8 mouse cellular contexts compared by ENCODE assay signal in the genomic region with DNA sequence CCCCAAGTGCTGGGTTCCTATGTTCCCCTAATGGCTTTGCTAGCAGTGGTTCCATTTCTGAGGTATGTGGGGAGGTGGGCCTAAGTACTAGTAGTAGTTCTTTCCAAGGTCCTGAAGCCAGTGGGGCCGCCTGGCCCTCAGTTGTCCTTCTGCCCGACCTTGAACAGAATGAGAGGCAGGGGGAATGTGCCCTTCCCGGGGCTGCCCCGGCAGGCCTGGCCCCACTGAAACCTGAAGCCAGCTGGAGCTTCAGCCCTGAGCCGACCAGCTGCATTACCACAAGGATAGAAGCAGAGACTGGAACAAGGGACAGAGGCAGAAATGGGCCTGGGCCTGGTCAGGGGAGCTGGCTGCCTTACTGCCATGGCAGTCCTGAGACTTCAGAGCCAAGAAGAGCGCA. TPM values are rescaled to one million over a fixed set of nuclear protein-coding genes. Genes with fewer than 3 reads are reported as not detected.
DNase-seq lines count a peak whose midpoint lies in the region; ATAC-seq and TF ChIP-seq lines count a peak whose summit lies in the region.

No protein-coding gene starts in this region.

- no peak for TF ChIP-seq CTCF in ES-Bruce4 (IDR thresholded peaks at IDR 0.05; ENCODE audit: low read depth, low read length)

- intact Hi-C loops in heart, postnatal 14 days (cut with DNase I) = loop anchor here (5.0 kb wide), 1 partner anchor 34 kb away; no protein-coding TSS in a partner anchor
- intact Hi-C loops in left cerebral cortex, postnatal 36 days (cut with DNase I) = loop anchor here (5.0 kb wide), 1 partner anchor 69 kb away; a partner anchor contains a TSS

- peak overlapping the region; percentile 30; the same call in 1 of the 2 replicates for H3K27ac ChIP-seq in ES-Bruce4 (ENCODE audit: insufficient read depth, low read length)
- H3K27ac ChIP-seq in limb, embryonic 13.5 days = no peak overlapping the region

- 39% methylated on average over 6 of the region's 6 CpGs for WGBS in limb, embryonic 13.5 days

- TF ChIP-seq EP300 in ES-Bruce4 (IDR thresholded peaks at IDR 0.05; ENCODE audit: insufficient read depth, low read depth, low read length) = no peak

- no peak for TF ChIP-seq POLR2A in ES-Bruce4 (IDR thresholded peaks at IDR 0.05; ENCODE audit: insufficient read depth, low read length)

- H3K4me1 ChIP-seq in ES-Bruce4 (ENCODE audit: control insufficient read depth, insufficient read depth, low read length) = peaks cover 3% of the 10 kb centered on the region
- peaks cover 38% of the 10 kb centered on the region for H3K4me1 ChIP-seq in limb, embryonic 13.5 days

- peaks cover 16% of the 10 kb centered on the region for H3K36me3 ChIP-seq in ES-Bruce4 (ENCODE audit: control insufficient read depth, insufficient read depth, low read length, poor library complexity, severe bottlenecking)
- H3K36me3 ChIP-seq in limb, embryonic 13.5 days = peaks cover 21% of the 10 kb centered on the region

- no peak overlapping the region for H3K9ac ChIP-seq in ES-Bruce4 (ENCODE audit: low read depth, poor library complexity, severe bottlenecking)
- H3K9ac ChIP-seq in limb, embryonic 13.5 days = 0 out of 2 replicates have a peak overlapping the region, but pooled peaks have one; percentile 19

- no peaks in the 10 kb centered on the region for H3K27me3 ChIP-seq in ES-Bruce4 (ENCODE audit: control insufficient read depth, insufficient read depth, low read length, poor library complexity, severe bottlenecking)
- no peaks in the 10 kb centered on the region for H3K27me3 ChIP-seq in limb, embryonic 13.5 days

- H3K9me3 ChIP-seq in ES-Bruce4 (replicated peaks; ENCODE audit: control insufficient read depth, insufficient read depth, low read length, poor library complexity, severe bottlenecking) = no peaks in the 10 kb centered on the region
- H3K9me3 ChIP-seq in limb, embryonic 13.5 days = 0 out of 2 replicates have a peak, but pooled peaks cover 5% of the 10 kb centered on the region

- DNase-seq in adrenal gland, postnatal 36 days = peak; percentile 67 to 72
- peak; percentile 38 to 45 for DNase-seq in heart, postnatal 14 days
- no peak for DNase-seq in urinary bladder, adult 18-20 months (ENCODE audit: low spot score in 2 of 2)
- no peak for DNase-seq in left cerebral cortex, postnatal 36 days (ENCODE audit: low spot score in 2 of 2)
- DNase-seq in layer of hippocampus, adult 18-20 months (ENCODE audit: low spot score in 2 of 2) = no peak

- no peak for ATAC-seq in limb, embryonic 13.5 days (ENCODE audit: low FRiP score, low read depth)
- no peak for ATAC-seq in megakaryocyte progenitor cell, adult 5-6 weeks (replicated peaks; ENCODE audit: poor library complexity)

- H3K4me2 ChIP-seq in limb, embryonic 13.5 days (replicated peaks) = no peak overlapping the region

- H3K4me3 ChIP-seq in ES-Bruce4 (ENCODE audit: low read depth, low read length) = no peak overlapping the region
- no peak overlapping the region for H3K4me3 ChIP-seq in limb, embryonic 13.5 days

RNA-seq across cellular contexts. Expression of a gene that starts 4.1 kb away (rescaled TPM):
- polyA plus RNA-seq in ES-Bruce4 (2011; ENCODE audit: insufficient read depth, insufficient read length, low read depth, missing spikeins) = 33.3 and 33.4 TPM in 2 replicates
- total RNA-seq in adrenal gland, postnatal 36 days (2021) = 100 to 1,000 TPM; 203 TPM
- total RNA-seq in heart, postnatal 14 days (2021) = 100 to 1,000 TPM; 215 to 219 TPM
- polyA plus RNA-seq in limb, embryonic 13.5 days (2015; fragmentation: Nextera tagmentation; extraction: Ambion mirVana) = 19.9 and 21.4 TPM in 2 replicates
- 10 to 100 TPM; 64.4 to 64.7 TPM for total RNA-seq in left cerebral cortex, postnatal 36 days (2021)
- 10 to 100 TPM; 73.7 to 73.9 TPM for total RNA-seq in layer of hippocampus, adult 18-20 months (2021)
- total RNA-seq in megakaryocyte progenitor cell, adult 5-6 weeks (2015) = 35.5 and 40.7 TPM in 2 replicates
- total RNA-seq in megakaryocyte progenitor cell, adult 5-6 weeks (2017) = 36.4 and 38.3 TPM in 2 replicates

RNA-seq across cellular contexts. Expression of a gene that starts 34.0 kb away (rescaled TPM):
- 4.8 and 5.3 TPM in 2 replicates for polyA plus RNA-seq in ES-Bruce4 (2011; ENCODE audit: insufficient read depth, insufficient read length, low read depth, missing spikeins)
- 1 to 10 TPM; 2.0 to 2.2 TPM for total RNA-seq in adrenal gland, postnatal 36 days (2021)
- under 1 TPM; 0.37 to 0.50 TPM for total RNA-seq in heart, postnatal 14 days (2021)
- 0.33 and 0.37 TPM in 2 replicates for polyA plus RNA-seq in limb, embryonic 13.5 days (2015; fragmentation: Nextera tagmentation; extraction: Ambion mirVana)
- total RNA-seq in left cerebral cortex, postnatal 36 days (2021) = 10 to 100 TPM; 28.5 to 31.2 TPM
- 10 to 100 TPM; 26.5 to 27.8 TPM for total RNA-seq in layer of hippocampus, adult 18-20 months (2021)
- 0.05 TPM in 1 of 2 replicates, not detected in the other for total RNA-seq in megakaryocyte progenitor cell, adult 5-6 weeks (2015)
- 0.10 TPM in 1 of 2 replicates, not detected in the other for total RNA-seq in megakaryocyte progenitor cell, adult 5-6 weeks (2017)

RNA-seq across cellular contexts. Expression of a gene that starts 42.7 kb away (rescaled TPM):
- polyA plus RNA-seq in ES-Bruce4 (2011; ENCODE audit: insufficient read depth, insufficient read length, low read depth, missing spikeins) = 4.0 and 5.7 TPM in 2 replicates
- total RNA-seq in adrenal gland, postnatal 36 days (2021) = 10 to 100 TPM in 1 of 2 experiments, 1 to 10 TPM in 1; 8.3 to 10.5 TPM
- 10 to 100 TPM; 72.8 to 77.6 TPM for total RNA-seq in heart, postnatal 14 days (2021)
- polyA plus RNA-seq in limb, embryonic 13.5 days (2015; fragmentation: Nextera tagmentation; extraction: Ambion mirVana) = 1.0 and 1.2 TPM in 2 replicates
- total RNA-seq in left cerebral cortex, postnatal 36 days (2021) = 100 to 1,000 TPM; 179 to 210 TPM
- total RNA-seq in layer of hippocampus, adult 18-20 months (2021) = 100 to 1,000 TPM; 125 to 142 TPM
- 1.1 and 1.4 TPM in 2 replicates for total RNA-seq in megakaryocyte progenitor cell, adult 5-6 weeks (2015)
- 1.3 TPM in 2 replicates for total RNA-seq in megakaryocyte progenitor cell, adult 5-6 weeks (2017)

Comparison
In these comparisons a context has a peak if more than half of its experiments do, and no peak if none do; other contexts are left out.
1. DNase-seq: peak in adrenal gland, postnatal 36 days (2 of 2) and heart, postnatal 14 days (2 of 2); none in urinary bladder, adult 18-20 months (0 of 2), left cerebral cortex, postnatal 36 days (0 of 2) and layer of hippocampus, adult 18-20 months (0 of 2).
2. RNA of a gene that starts 34.0 kb away (total RNA-seq): 28.5 to 31.2 TPM in left cerebral cortex, postnatal 36 days and 26.5 to 27.8 TPM in layer of hippocampus, adult 18-20 months; 2.0 to 2.2 TPM in adrenal gland, postnatal 36 days, 0.37 to 0.50 TPM in heart, postnatal 14 days and 0.05 to 0.10 TPM in megakaryocyte progenitor cell, adult 5-6 weeks; every median in the first group is over 4 times any median in the second.
3. RNA of a gene that starts 42.7 kb away (total RNA-seq): 179 to 210 TPM in left cerebral cortex, postnatal 36 days, 125 to 142 TPM in layer of hippocampus, adult 18-20 months and 72.8 to 77.6 TPM in heart, postnatal 14 days; 8.3 to 10.5 TPM in adrenal gland, postnatal 36 days and 1.1 to 1.4 TPM in megakaryocyte progenitor cell, adult 5-6 weeks; every median in the first group is over 4 times any median in the second.